In genomic region chr4:97745296-97746105, GRCm38 (mm10) we compare ENCODE assay signal across 8 mouse cellular contexts. TPM values are rescaled to one million over a fixed set of nuclear protein-coding genes. Genes with fewer than 3 reads are reported as not detected.
A peak's percentile ranks its signal among the peaks of the same experiment; 100 is the strongest.
DNase-seq lines count a peak whose midpoint lies in the region; ATAC-seq lines count a peak whose summit lies in the region.

No protein-coding gene starts in this region.

- H3K27ac ChIP-seq in hindbrain, embryonic 13.5 days, result no peak overlapping the region

- H3K27me3 ChIP-seq in hindbrain, embryonic 13.5 days, result peaks cover 8% of the 10 kb centered on the region

- peak overlapping the region; percentile 70 for H3K9ac ChIP-seq in hindbrain, embryonic 13.5 days

- H3K4me2 ChIP-seq in hindbrain, embryonic 13.5 days, result peak overlapping the region; percentile 70

- H3K4me1 ChIP-seq in hindbrain, embryonic 13.5 days (replicated peaks), result peaks cover 12% of the 10 kb centered on the region

- peak; percentile 85 for ATAC-seq in hindbrain, embryonic 13.5 days (ENCODE audit: low FRiP score)

- no peaks in the 10 kb centered on the region for H3K9me3 ChIP-seq in hindbrain, embryonic 13.5 days

- peak; percentile 83 for DNase-seq in Muller cell, postnatal 12 days (ENCODE audit: inconsistent ontology term)
- peak; percentile 92 to 93 for DNase-seq in cerebellum, postnatal 14 days
- peak; percentile 65 to 75 for DNase-seq in frontal cortex, postnatal 25 days (ENCODE audit: low spot score in 2 of 2)
- DNase-seq in layer of hippocampus, postnatal 25 days (ENCODE audit: extremely low spot score in 1 of 2, low spot score in 1 of 2), result peak; percentile 70 to 78
- DNase-seq in lung, postnatal 14 days, result peak; percentile 83
- DNase-seq in retina, postnatal 1 day, result peak; percentile 88
- peak; percentile 86 for DNase-seq in thymus, postnatal 4 days

- 5% methylated on average over 32 of the region's 32 CpGs for WGBS in hindbrain, embryonic 13.5 days

- peak overlapping the region; percentile 35 for H3K4me3 ChIP-seq in hindbrain, embryonic 13.5 days

- H3K36me3 ChIP-seq in hindbrain, embryonic 13.5 days, result no peaks in the 10 kb centered on the region

RNA-seq across cellular contexts. Expression of gene Nfia, which starts 27.0 kb away (rescaled TPM):
- polyA plus RNA-seq in hindbrain, embryonic 13.5 days (2015; fragmentation: Nextera tagmentation; extraction: Ambion mirVana), result 48.1 and 53.2 TPM in 2 replicates
- 100 to 1,000 TPM; 104 to 117 TPM for total RNA-seq in layer of hippocampus, postnatal 25 days (2021)

RNA-seq across cellular contexts. Expression of gene E130114P18Rik, which starts 32.4 kb away (rescaled TPM):
- polyA plus RNA-seq in hindbrain, embryonic 13.5 days (2015; fragmentation: Nextera tagmentation; extraction: Ambion mirVana), result 34.2 and 37.0 TPM in 2 replicates
- total RNA-seq in layer of hippocampus, postnatal 25 days (2021), result 1 to 10 TPM; 7.9 to 9.2 TPM
